Mouse (Mus musculus) forebrain, embryonic 16.5 days (tissue): Measurements from ENCODE around the gene Tob1. TPM values are rescaled to one million over a fixed set of nuclear protein-coding genes. Genes with fewer than 3 reads are reported as not detected.
A peak's percentile ranks its signal among the peaks of the same experiment; 100 is the strongest.

ENCODE experiments used
- ATAC-seq: fragments of 200-750 bp; cut with Nextera tagmentation; 2 replicates; pipeline ENCODE4 v1.8.0; 2017; ENCODE audit warnings: mild to moderate bottlenecking, moderate library complexity
- H3K27ac ChIP-seq: fragments of 300-500 bp; sonication (generic); 2 replicates; pipeline ENCODE4 v1.5.1; 2014; ENCODE audit warnings: low read length, control low read depth
- H3K27me3 ChIP-seq: fragments of 300-500 bp; sonication (generic); replicated peaks from 2 replicates; pipeline ENCODE4 v1.6.1; 2014; ENCODE audit warnings: low read length; ENCODE audit not compliant: control insufficient read depth, insufficient read depth
- H3K36me3 ChIP-seq: fragments of 300-500 bp; sonication (generic); 2 replicates; pipeline ENCODE4 v1.6.1; 2014; ENCODE audit not compliant: control insufficient read depth, insufficient read depth
- H3K4me1 ChIP-seq: fragments of 300-500 bp; sonication (generic); replicated peaks from 2 replicates; pipeline ENCODE4 v1.6.1; 2014; ENCODE audit warnings: low read length; ENCODE audit not compliant: control insufficient read depth, insufficient read depth
- H3K4me2 ChIP-seq: fragments of 300-500 bp; sonication (generic); 2 replicates; pipeline ENCODE4 v1.6.1; 2014; ENCODE audit warnings: mild to moderate bottlenecking, low read length, control low read depth
- H3K4me3 ChIP-seq: fragments of 300-500 bp; sonication (generic); replicated peaks from 2 replicates; pipeline ENCODE4 v1.5.1; 2014; ENCODE audit warnings: mild to moderate bottlenecking, low read length, control low read depth
- H3K9ac ChIP-seq: fragments of 300-500 bp; sonication (generic); replicated peaks from 2 replicates; pipeline ENCODE4 v1.6.1; 2014; ENCODE audit warnings: low read depth, low read length, control low read depth
- H3K9me3 ChIP-seq: fragments of 300-500 bp; sonication (generic); 2 replicates; pipeline ENCODE4 v1.6.1; 2016; ENCODE audit warnings: low read length; ENCODE audit not compliant: control insufficient read depth
- WGBS: fragments of 180-500 bp; shearing (Covaris S2); extraction: QIAGEN DNeasy Blood & Tissue Kit; methylation state at CpG from one replicate; pipeline ENCODE4 v1.1.7; 2014; 5-methylcytosine and 5-hydroxymethylcytosine counted together
- polyA plus RNA-seq: library from polyadenylated mRNA; unstranded; fragments of >200 nt; fragmentation: Nextera tagmentation; extraction: Ambion mirVana; gene quantifications from 2 replicates; pipeline ENCODE4 v1.2.1, GENCODE M21; 2015

Gene Tob1
- polyA plus RNA-seq, 1 experiment from 2014 or later = 35.1 TPM

DNA sequence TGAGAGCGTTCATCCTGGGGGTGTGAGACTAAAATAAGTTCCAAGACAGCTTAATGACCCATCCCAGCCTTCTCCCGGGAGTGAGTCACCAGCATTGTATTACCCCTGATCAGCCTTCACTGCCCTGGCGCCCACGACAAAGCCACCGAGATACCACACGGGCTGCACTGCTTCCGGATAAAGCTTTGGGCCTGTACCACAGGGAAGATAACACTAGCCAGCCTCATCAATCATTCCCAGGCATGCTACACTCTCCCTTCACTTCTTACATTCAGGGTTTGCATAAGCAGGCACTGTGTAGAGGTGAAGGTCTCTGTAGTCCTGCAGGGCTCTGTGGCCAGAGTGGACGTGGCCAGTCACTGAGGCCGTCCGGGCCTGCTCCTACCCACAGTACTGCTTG lies 21.7 kb upstream of the Tob1 start:
- Histone ChIP-seq H3K4me1 (no peaks in the 10 kb centered on the region), H3K27me3 (no peaks in the 10 kb centered on the region), H3K9me3 (no peaks in the 10 kb centered on the region), H3K9ac (no peak overlapping the region), H3K4me3 (no peak overlapping the region), H3K4me2 (no peak overlapping the region), H3K36me3 (no peaks in the 10 kb centered on the region), H3K27ac (no peak overlapping the region)
- ATAC-seq = no peak
- WGBS = 76% methylated on average over 10 of the region's 10 CpGs

DNA sequence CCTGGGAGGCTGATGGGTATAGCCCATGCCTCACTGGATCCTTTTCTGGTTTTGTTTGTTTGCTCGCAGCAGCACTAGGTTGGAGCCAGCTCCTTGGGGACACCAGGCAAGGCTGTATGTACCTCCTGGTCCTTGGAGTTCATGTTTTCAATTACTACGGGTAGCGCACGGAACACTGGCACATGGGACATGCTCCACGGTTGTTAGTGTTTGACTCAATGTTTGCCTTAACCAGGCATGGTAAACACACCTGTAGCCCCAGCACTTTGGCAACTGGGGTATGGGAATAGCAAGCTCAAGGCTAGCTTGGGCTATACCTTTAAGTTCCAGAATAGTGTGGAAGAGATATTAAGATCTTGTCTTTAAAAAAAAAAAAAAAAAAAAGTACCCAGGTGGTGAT lies 20.6 kb upstream of the Tob1 start:
- Histone ChIP-seq H3K27me3 (no peaks in the 10 kb centered on the region), H3K4me1 (0 out of 2 replicates have a peak, but pooled peaks cover 2% of the 10 kb centered on the region), H3K27ac (no peak overlapping the region), H3K36me3 (no peaks in the 10 kb centered on the region), H3K4me3 (no peak overlapping the region), H3K4me2 (no peak overlapping the region), H3K9ac (no peak overlapping the region), H3K9me3 (no peaks in the 10 kb centered on the region)
- ATAC-seq = no peak
- 88% methylated on average over 5 of the region's 5 CpGs for WGBS

DNA sequence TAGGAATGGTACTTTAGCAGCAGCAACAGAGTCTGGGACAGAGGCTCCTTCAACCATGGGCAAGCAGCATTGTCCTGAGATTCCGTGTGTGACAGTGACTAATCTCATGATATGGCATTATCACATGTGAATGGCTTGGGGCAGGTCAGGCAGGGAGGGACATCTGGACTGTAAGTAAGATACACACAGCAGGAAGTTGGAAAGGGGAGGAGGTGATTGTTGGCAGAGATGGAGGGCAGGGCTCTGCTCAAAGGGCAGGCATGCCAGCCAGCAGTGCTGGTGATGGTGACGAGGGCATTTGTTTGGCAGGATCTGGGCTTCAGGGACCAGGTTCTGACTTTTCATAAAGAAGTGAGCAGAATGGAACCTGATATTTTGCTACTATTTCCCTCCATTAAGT lies 18.1 kb upstream of the Tob1 start:
- no peak overlapping the region for H3K27ac ChIP-seq
- 0 out of 2 replicates have a peak, but pooled peaks cover 2% of the 10 kb centered on the region for H3K4me1 ChIP-seq
- H3K36me3 ChIP-seq = no peaks in the 10 kb centered on the region
- H3K4me2 ChIP-seq = no peak overlapping the region
- 51% methylated on average over 2 of the region's 2 CpGs for WGBS
- H3K27me3 ChIP-seq = no peaks in the 10 kb centered on the region
- no peak overlapping the region for H3K4me3 ChIP-seq
- no peak overlapping the region for H3K9ac ChIP-seq
- no peak for ATAC-seq
- H3K9me3 ChIP-seq = no peaks in the 10 kb centered on the region

DNA sequence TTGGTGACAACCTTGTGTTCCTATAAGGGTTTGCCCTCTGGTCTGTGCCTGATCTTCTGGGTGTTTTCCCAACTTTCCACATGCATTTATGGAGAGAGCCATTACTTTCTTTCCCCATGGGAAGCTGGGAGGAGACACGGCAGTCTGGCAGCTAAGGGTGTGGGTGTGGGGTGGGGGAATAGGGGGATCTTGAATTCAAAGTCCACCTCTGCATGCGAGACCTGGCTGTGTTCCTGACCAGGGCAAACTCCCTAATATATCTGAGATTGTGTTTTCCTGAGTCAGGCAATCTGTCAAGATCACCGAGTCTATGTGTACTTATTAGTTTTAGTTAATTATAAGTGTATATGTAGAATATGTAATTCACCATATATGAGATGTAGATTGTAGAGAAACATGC lies 14.9 kb upstream of the Tob1 start:
- WGBS = 85% methylated on average over 3 of the region's 3 CpGs
- Histone ChIP-seq H3K9ac (no peak overlapping the region), H3K4me1 (peaks cover 6% of the 10 kb centered on the region; the same call in 1 of the 2 replicates)

DNA sequence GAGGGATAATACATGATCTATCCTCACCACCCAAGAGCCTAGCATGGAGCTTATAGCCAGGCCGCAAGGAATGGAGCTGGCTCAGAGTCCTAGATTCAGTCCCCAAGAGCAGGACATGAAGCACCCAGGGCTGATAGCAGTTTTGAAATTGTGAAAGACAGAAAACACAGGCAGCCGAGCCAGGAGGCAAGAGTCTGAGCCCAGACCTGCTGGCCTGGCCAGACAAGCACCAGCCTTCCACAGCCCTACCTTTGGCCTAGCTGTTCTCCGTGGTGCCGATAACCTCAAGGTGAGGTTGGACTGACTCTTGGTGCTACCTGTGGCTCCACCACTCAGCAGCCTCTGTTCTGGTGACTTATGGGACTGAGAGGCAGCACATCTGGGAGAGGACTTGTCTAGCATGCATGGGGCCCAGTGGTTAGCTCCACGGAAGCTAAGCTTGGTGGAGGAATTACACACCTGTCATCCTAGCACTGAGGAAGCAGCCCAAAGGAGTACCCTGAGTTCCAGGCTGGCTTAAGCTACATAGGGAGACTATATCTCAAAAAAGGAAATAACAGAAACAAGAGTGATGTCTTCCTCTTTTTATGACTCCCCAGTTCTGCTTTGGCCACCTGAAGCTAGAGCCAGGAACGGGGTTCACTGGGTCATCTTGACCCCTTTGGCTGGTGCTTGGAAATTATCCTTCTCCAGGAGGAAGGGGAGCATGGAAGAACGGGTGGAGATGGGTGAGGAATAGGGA lies 12.7 kb upstream of the Tob1 start:
- H3K4me3 ChIP-seq = no peak overlapping the region
- ATAC-seq = no peak
- WGBS = 87% methylated on average over 7 of the region's 7 CpGs

More for the DNA sequence above, 14.9 kb upstream of the Tob1 start:
- H3K4me3 ChIP-seq = no peak overlapping the region
- no peak overlapping the region for H3K27ac ChIP-seq
- no peaks in the 10 kb centered on the region for H3K9me3 ChIP-seq
- no peak overlapping the region for H3K4me2 ChIP-seq
- ATAC-seq = no peak
- no peaks in the 10 kb centered on the region for H3K36me3 ChIP-seq
- no peaks in the 10 kb centered on the region for H3K27me3 ChIP-seq

DNA sequence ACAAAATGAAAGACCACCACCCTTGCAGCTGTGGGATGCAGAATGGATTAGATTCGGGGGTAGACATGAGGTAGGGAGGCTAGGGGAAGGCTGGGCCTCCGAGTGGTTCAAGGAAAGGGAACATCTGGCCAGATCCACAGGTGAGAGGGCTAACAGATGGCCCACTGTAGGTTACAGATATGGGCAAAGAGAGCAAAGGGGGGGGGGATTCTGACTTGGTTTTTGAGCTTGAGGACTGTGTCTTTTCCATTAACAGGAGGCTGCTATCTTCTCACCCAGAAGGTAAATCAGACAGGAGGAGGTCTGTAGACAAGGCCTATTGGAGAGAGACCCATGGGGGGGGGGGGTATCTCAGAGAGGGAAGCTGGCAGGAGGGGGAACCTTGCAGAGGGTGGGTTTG lies 11.5 kb upstream of the Tob1 start:
- Histone ChIP-seq H3K36me3 (no peaks in the 10 kb centered on the region), H3K27ac (no peak overlapping the region), H3K4me2 (no peak overlapping the region), H3K27me3 (no peaks in the 10 kb centered on the region), H3K9me3 (no peaks in the 10 kb centered on the region), H3K4me1 (peaks cover 5% of the 10 kb centered on the region; the same call in 1 of the 2 replicates), H3K9ac (no peak overlapping the region), H3K4me3 (no peak overlapping the region)
- peak; percentile 38; the same call in 1 of the 2 replicates for ATAC-seq
- WGBS = 65% methylated on average over 2 of the region's 2 CpGs

More for the DNA sequence above, 12.7 kb upstream of the Tob1 start:
- H3K27me3 ChIP-seq = no peaks in the 10 kb centered on the region
- H3K4me2 ChIP-seq = no peak overlapping the region
- no peak overlapping the region for H3K9ac ChIP-seq
- H3K9me3 ChIP-seq = no peaks in the 10 kb centered on the region
- peaks cover 6% of the 10 kb centered on the region; the same call in 1 of the 2 replicates for H3K4me1 ChIP-seq
- H3K36me3 ChIP-seq = no peaks in the 10 kb centered on the region
- no peak overlapping the region for H3K27ac ChIP-seq

DNA sequence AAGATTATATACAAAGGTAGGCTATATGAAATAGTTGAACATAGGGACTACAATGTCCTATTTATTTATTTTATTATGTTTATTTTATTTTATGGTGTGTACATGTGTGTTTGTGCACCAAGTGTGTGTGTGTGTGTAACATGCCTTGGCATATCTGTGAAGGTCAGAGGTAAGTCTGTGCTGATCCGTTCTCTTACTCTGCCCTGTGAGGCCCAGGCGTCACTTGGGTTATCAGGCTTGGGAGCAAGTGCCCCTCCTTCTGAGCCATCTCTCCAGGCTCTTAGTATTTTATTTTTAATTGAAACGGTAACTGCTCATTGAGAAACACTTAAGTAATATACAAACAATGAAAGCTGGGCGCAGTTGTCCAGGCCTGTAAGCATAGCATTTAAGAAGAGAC lies 10.8 kb upstream of the Tob1 start:
- Histone ChIP-seq H3K36me3 (no peaks in the 10 kb centered on the region), H3K9ac (no peak overlapping the region), H3K27me3 (no peaks in the 10 kb centered on the region), H3K27ac (no peak overlapping the region), H3K4me3 (no peak overlapping the region), H3K4me1 (peaks cover 4% of the 10 kb centered on the region; the same call in 1 of the 2 replicates), H3K4me2 (no peak overlapping the region), H3K9me3 (no peaks in the 10 kb centered on the region)
- ATAC-seq = no peak
- WGBS = 78% methylated on average over 4 of the region's 4 CpGs

DNA sequence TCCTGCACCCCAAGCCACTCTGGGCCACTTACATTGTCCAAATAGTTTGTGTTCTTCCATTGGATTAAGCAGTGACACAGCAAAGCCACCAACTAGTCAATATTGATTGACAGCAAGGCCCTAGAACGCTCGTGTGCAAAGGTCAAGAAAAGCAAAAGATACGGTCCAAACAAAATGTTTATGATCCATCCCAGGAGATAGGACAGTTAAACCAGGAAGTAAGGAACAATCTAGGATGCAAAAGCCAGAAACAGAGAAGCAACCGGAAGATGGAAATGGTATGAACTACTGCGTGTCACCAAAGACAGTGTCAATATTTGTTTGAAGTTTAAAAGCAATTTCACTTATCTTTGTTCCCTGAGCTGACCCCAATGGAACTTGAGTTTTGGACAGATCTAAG lies 9.1 kb upstream of the Tob1 start:
- H3K4me1 ChIP-seq = peaks cover 4% of the 10 kb centered on the region; the same call in 1 of the 2 replicates
- H3K9ac ChIP-seq = no peak overlapping the region
- H3K9me3 ChIP-seq = no peaks in the 10 kb centered on the region
- H3K4me3 ChIP-seq = no peak overlapping the region
- no peak overlapping the region for H3K27ac ChIP-seq
- ATAC-seq = no peak
- 92% methylated on average over 5 of the region's 5 CpGs for WGBS
- H3K36me3 ChIP-seq = no peaks in the 10 kb centered on the region
- no peaks in the 10 kb centered on the region for H3K27me3 ChIP-seq
- no peak overlapping the region for H3K4me2 ChIP-seq

DNA sequence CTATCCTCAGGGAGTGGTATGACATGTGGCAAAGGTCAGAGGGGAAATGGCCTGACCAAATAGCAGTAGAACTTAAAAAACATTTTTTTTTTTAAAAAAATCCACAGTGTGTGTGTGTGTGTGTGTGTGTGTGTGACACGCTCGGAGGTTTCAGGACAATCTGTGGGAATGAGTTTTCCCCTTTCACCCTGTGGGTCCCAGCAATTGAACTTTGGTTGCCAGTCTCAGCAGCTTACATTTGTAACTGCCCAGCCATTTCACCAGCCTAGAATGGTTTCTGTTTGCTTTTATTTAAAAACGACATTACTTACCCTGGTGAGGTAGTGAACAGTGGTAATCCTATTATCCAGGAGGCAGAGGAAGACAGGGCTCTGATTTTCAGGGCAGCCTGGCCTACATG lies 8.2 kb upstream of the Tob1 start:
- H3K27me3 ChIP-seq = no peaks in the 10 kb centered on the region
- no peak overlapping the region for H3K27ac ChIP-seq
- H3K36me3 ChIP-seq = no peaks in the 10 kb centered on the region
- H3K9me3 ChIP-seq = no peaks in the 10 kb centered on the region
- 63% methylated on average over 3 of the region's 3 CpGs for WGBS
- no peak overlapping the region for H3K4me2 ChIP-seq
- no peak overlapping the region for H3K4me3 ChIP-seq
- peaks cover 4% of the 10 kb centered on the region; the same call in 1 of the 2 replicates for H3K4me1 ChIP-seq
- no peak for ATAC-seq
- H3K9ac ChIP-seq = no peak overlapping the region
